ENCODE assay signal across 8 mouse cellular contexts in the genomic region with DNA sequence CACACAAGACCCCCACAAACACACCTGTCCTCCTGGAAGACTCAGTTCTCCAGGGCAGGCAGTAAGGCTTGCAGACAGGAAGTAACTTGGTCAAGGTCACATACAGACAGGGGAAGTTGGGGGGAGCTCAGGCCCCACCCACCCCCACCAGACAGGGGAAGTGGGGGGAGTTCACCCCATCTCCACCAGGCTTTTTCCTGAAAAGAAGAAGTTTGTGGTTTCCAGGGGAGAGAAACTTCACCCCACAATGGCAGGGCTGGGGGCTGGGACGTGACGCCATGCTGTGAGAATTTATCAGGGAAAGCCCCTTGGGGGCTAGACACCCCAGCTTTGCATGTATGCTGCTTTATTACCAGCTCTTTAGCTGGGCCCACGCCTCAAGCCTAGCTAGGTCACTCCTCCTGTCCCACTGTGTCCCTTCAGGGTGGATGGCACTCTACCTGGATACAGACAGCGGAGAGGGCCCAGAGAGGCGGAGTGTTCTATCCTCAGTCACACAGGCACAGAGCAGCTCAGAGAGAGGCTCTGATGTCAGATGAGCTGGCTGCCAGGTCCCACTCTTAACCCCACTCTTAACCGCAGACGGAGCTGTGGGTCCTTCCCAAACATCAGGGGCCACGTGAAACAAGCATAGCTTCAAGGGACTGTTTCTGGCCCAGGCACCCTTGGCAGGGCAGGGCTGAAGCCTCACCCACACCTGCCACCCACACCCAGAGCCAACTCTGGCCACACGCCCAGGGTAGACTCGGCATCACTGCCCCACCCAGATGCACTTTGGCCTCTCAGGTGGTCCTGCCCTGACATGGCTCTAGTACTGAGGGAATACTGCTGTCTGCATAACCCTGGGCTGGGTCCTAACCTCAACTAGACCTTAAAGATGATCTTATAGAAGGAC. TPM values are rescaled to one million over a fixed set of nuclear protein-coding genes. Genes with fewer than 3 reads are reported as not detected.
A peak's percentile ranks its signal among the peaks of the same experiment; 100 is the strongest.
DNase-seq lines count a peak whose midpoint lies in the region; ATAC-seq and TF ChIP-seq lines count a peak whose summit lies in the region.

No protein-coding gene starts in this region.

- no peak overlapping the region for H3K4me2 ChIP-seq in hindbrain, embryonic 11.5 days (replicated peaks; ENCODE audit: low read depth, low read length)
- H3K4me2 ChIP-seq in kidney, embryonic 16.5 days (replicated peaks; ENCODE audit: low read depth, low read length): no peak overlapping the region

- no peak for TF ChIP-seq CTCF in bone marrow macrophage, adult 2 months (IDR thresholded peaks at IDR 0.05; ENCODE audit: low read depth, low read length)

- peaks cover 66% of the 10 kb centered on the region for H3K36me3 ChIP-seq in hindbrain, embryonic 10.5 days
- H3K36me3 ChIP-seq in hindbrain, embryonic 11.5 days (ENCODE audit: control insufficient read depth, insufficient read depth, low read length): no peaks in the 10 kb centered on the region; the same call in 1 of the 2 replicates
- peaks cover 36% of the 10 kb centered on the region for H3K36me3 ChIP-seq in kidney, embryonic 16.5 days (ENCODE audit: insufficient read depth, low read length)
- peaks cover 68% of the 10 kb centered on the region for H3K36me3 ChIP-seq in megakaryocyte, embryonic 14.5 days (replicated peaks; ENCODE audit: low read length)

- H3K4me1 ChIP-seq in hindbrain, embryonic 10.5 days (replicated peaks): peaks cover 46% of the 10 kb centered on the region
- peaks cover 11% of the 10 kb centered on the region for H3K4me1 ChIP-seq in hindbrain, embryonic 11.5 days (replicated peaks; ENCODE audit: control insufficient read depth, insufficient read depth, low read length)
- H3K4me1 ChIP-seq in bone marrow macrophage, adult 2 months (ENCODE audit: control insufficient read depth, insufficient read depth, low read length): peaks cover 41% of the 10 kb centered on the region
- peaks cover 41% of the 10 kb centered on the region for H3K4me1 ChIP-seq in kidney, embryonic 16.5 days (ENCODE audit: insufficient read depth, low read length)
- peaks cover 74% of the 10 kb centered on the region for H3K4me1 ChIP-seq in megakaryocyte, embryonic 14.5 days

- H3K27ac ChIP-seq in hindbrain, embryonic 10.5 days: peak overlapping the region; percentile 12; the same call in 1 of the 2 replicates
- H3K27ac ChIP-seq in hindbrain, embryonic 11.5 days (ENCODE audit: low read depth, low read length): no peak overlapping the region
- peak overlapping the region; percentile 27; the same call in 1 of the 2 replicates for H3K27ac ChIP-seq in bone marrow macrophage, adult 2 months (ENCODE audit: insufficient read depth, low read depth, low read length)
- no peak overlapping the region for H3K27ac ChIP-seq in kidney, embryonic 16.5 days (ENCODE audit: low read length)

- WGBS in hindbrain, embryonic 10.5 days: 86% methylated on average over 10 of the region's 10 CpGs
- 83% methylated on average over 10 of the region's 10 CpGs for WGBS in hindbrain, embryonic 11.5 days
- WGBS in kidney, embryonic 16.5 days: 70% methylated on average over 10 of the region's 10 CpGs

- TF ChIP-seq POLR2A in bone marrow macrophage, adult 2 months (IDR thresholded peaks at IDR 0.05; ENCODE audit: borderline replicate concordance, low read depth, low read length): no peak

- no peak overlapping the region for H3K4me3 ChIP-seq in hindbrain, embryonic 10.5 days
- no peak overlapping the region for H3K4me3 ChIP-seq in hindbrain, embryonic 11.5 days (ENCODE audit: low read depth, low read length)
- peak overlapping the region; percentile 32 for H3K4me3 ChIP-seq in bone marrow macrophage, adult 2 months (ENCODE audit: insufficient read depth, low read length)
- no peak overlapping the region for H3K4me3 ChIP-seq in kidney, embryonic 16.5 days (ENCODE audit: low read length)
- H3K4me3 ChIP-seq in megakaryocyte, embryonic 14.5 days (replicated peaks): peak overlapping the region; percentile 96

- DNase-seq in hindbrain, embryonic 10.5 days (ENCODE audit: low spot score): no peak
- no peak for DNase-seq in hindbrain, embryonic 11.5 days (ENCODE audit: low spot score)
- DNase-seq in left cerebral cortex, adult 9 months (ENCODE audit: low spot score in 2 of 2): no peak
- no peak for DNase-seq in embryo, embryonic 10 days (ENCODE audit: low spot score)
- DNase-seq in right cerebral cortex, postnatal 25 days: no peak

- no peak overlapping the region for H3K9ac ChIP-seq in hindbrain, embryonic 11.5 days (ENCODE audit: low read depth, low read length)
- peak overlapping the region; percentile 35; the same call in 1 of the 2 replicates for H3K9ac ChIP-seq in kidney, embryonic 16.5 days (replicated peaks; ENCODE audit: low read length)

- H3K9me3 ChIP-seq in hindbrain, embryonic 10.5 days: no peaks in the 10 kb centered on the region
- no peaks in the 10 kb centered on the region for H3K9me3 ChIP-seq in hindbrain, embryonic 11.5 days (ENCODE audit: control insufficient read depth, low read length)
- no peaks in the 10 kb centered on the region for H3K9me3 ChIP-seq in kidney, embryonic 16.5 days (ENCODE audit: low read length)
- H3K9me3 ChIP-seq in megakaryocyte, embryonic 14.5 days: no peaks in the 10 kb centered on the region

- H3K27me3 ChIP-seq in hindbrain, embryonic 10.5 days (ENCODE audit: insufficient read depth, poor library complexity, severe bottlenecking): no peaks in the 10 kb centered on the region
- H3K27me3 ChIP-seq in hindbrain, embryonic 11.5 days (ENCODE audit: control insufficient read depth, insufficient read depth, low read length): no peaks in the 10 kb centered on the region
- H3K27me3 ChIP-seq in kidney, embryonic 16.5 days (ENCODE audit: insufficient read depth, low read length): no peaks in the 10 kb centered on the region
- H3K27me3 ChIP-seq in megakaryocyte, embryonic 14.5 days (replicated peaks): no peaks in the 10 kb centered on the region

- ATAC-seq in hindbrain, embryonic 11.5 days (ENCODE audit: low FRiP score): no peak
- no peak for ATAC-seq in kidney, embryonic 16.5 days (ENCODE audit: low FRiP score, low TSS enrichment)

RNA-seq across cellular contexts. Expression of gene Vasp, which starts 5.4 kb away (rescaled TPM):
- polyA plus RNA-seq in hindbrain, embryonic 10.5 days (2016; fragmentation: Nextera tagmentation; extraction: Ambion mirVana): 58.8 and 62.0 TPM in 2 replicates
- 29.2 and 50.2 TPM in 2 replicates for polyA plus RNA-seq in hindbrain, embryonic 11.5 days (2014; fragmentation: Nextera tagmentation; extraction: Ambion mirVana)
- polyA plus RNA-seq in bone marrow macrophage, adult 2 months (2012; ENCODE audit: insufficient read depth, insufficient read length, missing spikeins): 178 and 187 TPM in 2 replicates
- 81.0 and 86.9 TPM in 2 replicates for polyA plus RNA-seq in kidney, embryonic 16.5 days (2015; fragmentation: Nextera tagmentation; extraction: Ambion mirVana)
- 828 and 2,423 TPM in 2 replicates for polyA plus RNA-seq in megakaryocyte, embryonic 14.5 days (2012; ENCODE audit: insufficient read depth, low replicate concordance)

RNA-seq across cellular contexts. Expression of gene Ppm1n, which starts 13.7 kb away (rescaled TPM):
- polyA plus RNA-seq in hindbrain, embryonic 10.5 days (2016; fragmentation: Nextera tagmentation; extraction: Ambion mirVana): 0.30 and 0.42 TPM in 2 replicates
- polyA plus RNA-seq in hindbrain, embryonic 11.5 days (2014; fragmentation: Nextera tagmentation; extraction: Ambion mirVana): 0.18 TPM in 1 of 2 replicates, not detected in the other
- polyA plus RNA-seq in bone marrow macrophage, adult 2 months (2012; ENCODE audit: insufficient read depth, insufficient read length, missing spikeins): 0.93 and 4.2 TPM in 2 replicates
- polyA plus RNA-seq in kidney, embryonic 16.5 days (2015; fragmentation: Nextera tagmentation; extraction: Ambion mirVana): 0.22 TPM in 1 of 2 replicates, not detected in the other
- polyA plus RNA-seq in megakaryocyte, embryonic 14.5 days (2012; ENCODE audit: insufficient read depth, low replicate concordance): not detected in 2 replicates

RNA-seq across cellular contexts. Expression of gene Rtn2, which starts 16.2 kb away (rescaled TPM):
- 37.3 and 67.8 TPM in 2 replicates for polyA plus RNA-seq in hindbrain, embryonic 10.5 days (2016; fragmentation: Nextera tagmentation; extraction: Ambion mirVana)
- polyA plus RNA-seq in hindbrain, embryonic 11.5 days (2014; fragmentation: Nextera tagmentation; extraction: Ambion mirVana): 49.6 and 52.1 TPM in 2 replicates
- polyA plus RNA-seq in bone marrow macrophage, adult 2 months (2012; ENCODE audit: insufficient read depth, insufficient read length, missing spikeins): 1.4 and 2.0 TPM in 2 replicates
- polyA plus RNA-seq in kidney, embryonic 16.5 days (2015; fragmentation: Nextera tagmentation; extraction: Ambion mirVana): 8.0 and 9.4 TPM in 2 replicates
- polyA plus RNA-seq in megakaryocyte, embryonic 14.5 days (2012; ENCODE audit: insufficient read depth, low replicate concordance): 6.1 and 8.4 TPM in 2 replicates

RNA-seq across cellular contexts. Expression of gene Opa3, which starts 38.0 kb away (rescaled TPM):
- 47.8 and 51.1 TPM in 2 replicates for polyA plus RNA-seq in hindbrain, embryonic 10.5 days (2016; fragmentation: Nextera tagmentation; extraction: Ambion mirVana)
- polyA plus RNA-seq in hindbrain, embryonic 11.5 days (2014; fragmentation: Nextera tagmentation; extraction: Ambion mirVana): 42.2 and 42.4 TPM in 2 replicates
- polyA plus RNA-seq in bone marrow macrophage, adult 2 months (2012; ENCODE audit: insufficient read depth, insufficient read length, missing spikeins): 20.0 and 22.0 TPM in 2 replicates
- polyA plus RNA-seq in kidney, embryonic 16.5 days (2015; fragmentation: Nextera tagmentation; extraction: Ambion mirVana): 42.9 and 44.6 TPM in 2 replicates
- polyA plus RNA-seq in megakaryocyte, embryonic 14.5 days (2012; ENCODE audit: insufficient read depth, low replicate concordance): 7.3 and 11.6 TPM in 2 replicates

RNA-seq across cellular contexts. Expression of gene Fosb, which starts 43.7 kb away (rescaled TPM):
- not detected in 2 replicates for polyA plus RNA-seq in hindbrain, embryonic 10.5 days (2016; fragmentation: Nextera tagmentation; extraction: Ambion mirVana)
- not detected in 2 replicates for polyA plus RNA-seq in hindbrain, embryonic 11.5 days (2014; fragmentation: Nextera tagmentation; extraction: Ambion mirVana)
- 0.68 TPM in 1 of 2 replicates, not detected in the other for polyA plus RNA-seq in bone marrow macrophage, adult 2 months (2012; ENCODE audit: insufficient read depth, insufficient read length, missing spikeins)
- 0.17 and 0.22 TPM in 2 replicates for polyA plus RNA-seq in kidney, embryonic 16.5 days (2015; fragmentation: Nextera tagmentation; extraction: Ambion mirVana)
- polyA plus RNA-seq in megakaryocyte, embryonic 14.5 days (2012; ENCODE audit: insufficient read depth, low replicate concordance): 12.9 and 33.1 TPM in 2 replicates

Comparison
In these comparisons a context has a peak if more than half of its experiments do, and no peak if none do; other contexts are left out.
1. H3K27ac ChIP-seq: peak in hindbrain, embryonic 10.5 days (single experiment) and bone marrow macrophage, adult 2 months (single experiment); none in hindbrain, embryonic 11.5 days (single experiment) and kidney, embryonic 16.5 days (single experiment).
2. H3K4me3 ChIP-seq: peak in bone marrow macrophage, adult 2 months (single experiment) and megakaryocyte, embryonic 14.5 days (single experiment); none in hindbrain, embryonic 10.5 days (single experiment), hindbrain, embryonic 11.5 days (single experiment) and kidney, embryonic 16.5 days (single experiment).